ENCODE assay signal across 19 mouse cellular contexts in genomic region chr2:20493806-20494205, GRCm38 (mm10).
"Had no signal": no experiment of that assay in that cellular context is flagged by ENCODE, and none has a peak within 500 bp of the region (broad histone marks: within the 10 kb centered on the region; RNA-seq: fewer than 3 reads in every experiment).

No protein-coding gene starts in this region.

- H3K4me2 ChIP-seq: lung, embryonic 14.5 days; midbrain, embryonic 12.5 days; neural tube, embryonic 13.5 days; neural tube, embryonic 15.5 days had no signal

- DNase-seq: lung, adult 18-20 months; lung, embryonic 14.5 days; lung, postnatal 10 days; lung, postnatal 4 days; midbrain, embryonic 14.5 days; retina, postnatal 1 day; right cerebral cortex, adult 18-20 months; right cerebral cortex, postnatal 25 days; right cerebral cortex, postnatal 4 days; spleen, adult 18-20 months; thymus, adult 18-20 months; thymus, postnatal 14 days; thymus, postnatal 36 days had no signal

- H3K9ac ChIP-seq: lung, embryonic 14.5 days; midbrain, embryonic 12.5 days; neural tube, embryonic 13.5 days; neural tube, embryonic 15.5 days had no signal

- H3K9me3 ChIP-seq: midbrain, embryonic 10.5 days; midbrain, embryonic 12.5 days; neural tube, embryonic 13.5 days; neural tube, embryonic 15.5 days had no signal

- H3K4me3 ChIP-seq: midbrain, embryonic 10.5 days; midbrain, embryonic 12.5 days; myocyte; neural tube, embryonic 13.5 days; neural tube, embryonic 15.5 days had no signal

- ATAC-seq: midbrain, embryonic 16.5 days had no signal

- H3K27me3 ChIP-seq: midbrain, embryonic 12.5 days; neural tube, embryonic 13.5 days; neural tube, embryonic 15.5 days had no signal

- H3K27ac ChIP-seq: midbrain, embryonic 10.5 days; midbrain, embryonic 12.5 days; neural tube, embryonic 13.5 days; neural tube, embryonic 15.5 days had no signal

- H3K4me1 ChIP-seq: midbrain, embryonic 12.5 days; neural tube, embryonic 13.5 days; neural tube, embryonic 15.5 days had no signal

- H3K36me3 ChIP-seq: midbrain, embryonic 10.5 days; midbrain, embryonic 12.5 days; neural tube, embryonic 13.5 days; neural tube, embryonic 15.5 days had no signal
